Mouse (Mus musculus) spleen, adult 18-20 months (tissue): Measurements from ENCODE around the gene Commd3.

Experiments used
- DNase-seq, 2 experiments: peaks; one replicate each; pipeline ENCODE4 v3.0.0; 2022; ENCODE audit warnings: mixed read lengths in 2 of 2

Gene Commd3

GRCm38 (mm10) chr2:18687671-18688170 lies 15.5 kb downstream of the Commd3 start:
- DNase-seq = no peak

- DNase-seq = no peak
Measured at GRCm38 (mm10) chr2:18688286-18688685, 16.1 kb downstream of the Commd3 start.

- peak; percentile 52 to 69 for DNase-seq
Measured at GRCm38 (mm10) chr2:18688708-18689063, 16.5 kb downstream of the Commd3 start.

- peak; percentile 32 to 58 for DNase-seq
Measured at GRCm38 (mm10) chr2:18689064-18689921, 17.1 kb downstream of the Commd3 start.

- DNase-seq = peak; percentile 15 to 39
Measured at GRCm38 (mm10) chr2:18690055-18690691, 18.0 kb downstream of the Commd3 start.

- no peak for DNase-seq
Measured at GRCm38 (mm10) chr2:18690756-18691155, 18.6 kb downstream of the Commd3 start.

- DNase-seq = no peak
Measured at GRCm38 (mm10) chr2:18692031-18692430, 19.8 kb downstream of the Commd3 start.

- no peak for DNase-seq
Measured at GRCm38 (mm10) chr2:18692548-18692947, 20.4 kb downstream of the Commd3 start.

GRCm38 (mm10) chr2:18693491-18693870 lies 21.3 kb downstream of the Commd3 start:
- DNase-seq = no peak

- peak; percentile 45 to 63 for DNase-seq
Measured at GRCm38 (mm10) chr2:18693871-18694610, 21.9 kb downstream of the Commd3 start, which contains the start of gene Spag6. Spag6 (plus strand) TSS chr2:18694032.

- no peak for DNase-seq
Measured at GRCm38 (mm10) chr2:18694611-18694950, 22.4 kb downstream of the Commd3 start.

- no peak for DNase-seq
Measured at GRCm38 (mm10) chr2:18695163-18695562, 23.0 kb downstream of the Commd3 start.

GRCm38 (mm10) chr2:18695629-18696150 lies 23.5 kb downstream of the Commd3 start:
- no peak for DNase-seq

GRCm38 (mm10) chr2:18697591-18698244 lies 25.5 kb downstream of the Commd3 start:
- no peak for DNase-seq

- peak in 1 of 2 experiments; percentile 32 for DNase-seq
Measured at GRCm38 (mm10) chr2:18698663-18699385, 26.6 kb downstream of the Commd3 start.

- DNase-seq = no peak
Measured at GRCm38 (mm10) chr2:18699401-18699990, 27.3 kb downstream of the Commd3 start.

- no peak for DNase-seq
Measured at GRCm38 (mm10) chr2:18710356-18710755, 38.2 kb downstream of the Commd3 start.

- no peak for DNase-seq
Measured at GRCm38 (mm10) chr2:18713071-18713470, 40.9 kb downstream of the Commd3 start.

GRCm38 (mm10) chr2:18714337-18714736 lies 42.2 kb downstream of the Commd3 start:
- no peak for DNase-seq

- no peak for DNase-seq
Measured at GRCm38 (mm10) chr2:18718521-18718920, 46.3 kb downstream of the Commd3 start.

- DNase-seq = no peak
Measured at GRCm38 (mm10) chr2:18722208-18722830, 50.1 kb downstream of the Commd3 start.
